Mouse (Mus musculus) kidney, adult 2 months (tissue): ENCODE data around the gene Zfp580. TPM values are rescaled to one million over a fixed set of nuclear protein-coding genes. Genes with fewer than 3 reads are reported as not detected.

Experiments used
- DNase-seq: peaks from one replicate; pipeline ENCODE4 v3.0.0; 2021
- H3K27ac ChIP-seq: fragments of 200-500 bp; 2 replicates; pipeline ENCODE4 v1.5.1; 2012; ENCODE audit warnings: low read depth, low read length, control low read depth, inconsistent platforms; ENCODE audit not compliant: insufficient read depth
- H3K27me3 ChIP-seq: fragments of 200-500 bp; replicated peaks from 2 replicates; pipeline ENCODE4 v1.6.1; 2012; ENCODE audit warnings: mild to moderate bottlenecking, moderate library complexity, low read length, inconsistent platforms; ENCODE audit not compliant: control insufficient read depth, insufficient read depth
- H3K36me3 ChIP-seq: fragments of 200-500 bp; 2 replicates; pipeline ENCODE4 v1.6.1; 2012; ENCODE audit warnings: mild to moderate bottlenecking, moderate library complexity, low read length, inconsistent platforms; ENCODE audit not compliant: control insufficient read depth, insufficient read depth
- H3K4me1 ChIP-seq: fragments of 200-500 bp; 2 replicates; pipeline ENCODE4 v1.6.1; 2011; ENCODE audit warnings: low read length; ENCODE audit not compliant: control insufficient read depth, insufficient read depth
- H3K4me3 ChIP-seq: fragments of 200-500 bp; 2 replicates; pipeline ENCODE4 v1.5.1; 2011; ENCODE audit warnings: mild to moderate bottlenecking, low read depth, low read length, control low read depth; ENCODE audit not compliant: insufficient read depth
- CTCF ChIP-seq: fragments of 200-500 bp; conservative IDR thresholded peaks from 2 replicates; pipeline ENCODE4 v1.5.1; 2011; ENCODE audit warnings: low read depth, mild to moderate bottlenecking, control low read depth, low read length, moderate library complexity, mixed read lengths; ENCODE audit not compliant: insufficient read depth, insufficient read length
- POLR2A ChIP-seq: fragments of 200-500 bp; IDR thresholded peaks from one replicate; pipeline ENCODE4 v1.6.1; 2011; ENCODE audit warnings: low read depth, low read length, control low read depth
- WGBS: fragments of 180-500 bp; shearing (Covaris S2); methylation state at CpG from one replicate; pipeline ENCODE4 v1.1.7; 2018; 5-methylcytosine and 5-hydroxymethylcytosine counted together
- polyA plus RNA-seq: library from polyadenylated mRNA; depleted of rRNA; stranded (reverse); fragments of >200 nt; gene quantifications from 2 replicates; pipeline ENCODE4 v1.2.3, GENCODE M21; 2012; rRNA removed

Zfp580 gene
- polyA plus RNA-seq, 1 experiment: 17.0 TPM

DNA sequence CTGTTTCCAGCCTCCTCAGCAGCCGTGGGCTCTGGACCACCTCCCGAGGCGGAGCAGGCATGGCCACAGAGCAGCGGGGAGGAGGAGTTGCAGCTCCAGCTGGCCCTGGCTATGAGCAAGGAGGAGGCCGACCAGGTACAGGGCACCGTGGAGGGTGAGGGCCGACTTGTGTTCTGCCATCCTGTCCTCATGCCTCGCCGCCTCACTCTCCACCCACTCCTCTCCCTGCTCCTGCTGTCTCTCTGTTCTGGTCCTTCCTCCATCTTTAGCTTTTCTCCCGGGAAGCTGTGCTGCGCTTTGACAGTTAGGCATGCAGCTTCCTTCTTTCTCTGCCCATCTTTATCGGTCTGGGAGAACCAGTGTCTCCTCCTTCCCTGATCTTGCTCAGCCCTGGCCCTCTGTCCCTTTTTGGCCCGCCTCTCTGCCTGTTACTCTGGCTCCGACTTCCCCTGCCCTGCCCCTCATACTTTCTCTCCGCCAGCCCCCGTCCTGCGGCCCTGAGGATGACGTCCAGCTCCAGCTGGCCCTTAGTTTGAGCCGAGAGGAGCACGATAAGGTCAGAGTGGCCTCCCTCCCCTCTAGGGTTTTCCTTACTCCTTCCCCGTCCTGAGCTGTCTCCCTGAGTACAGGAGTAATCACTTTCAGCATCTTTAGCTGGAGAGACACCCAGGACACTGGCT is 41.6 kb downstream of the Zfp580 start:
- 69% methylated on average over 21 of the region's 21 CpGs for WGBS
- no peak for DNase-seq

GRCm38 (mm10) chr7:5098769-5099168 is 47.4 kb downstream of the Zfp580 start:
- Histone ChIP-seq H3K27ac (no peak overlapping the region), H3K27me3 (no peaks in the 10 kb centered on the region), H3K36me3 (peaks cover 4% of the 10 kb centered on the region), H3K4me3 (no peak overlapping the region), H3K4me1 (no peaks in the 10 kb centered on the region)
- TF ChIP-seq POLR2A (no peak), CTCF (no peak)
- 89% methylated on average over 5 of the region's 5 CpGs for WGBS
- DNase-seq: no peak

More for the DNA sequence above, 41.6 kb downstream of the Zfp580 start:
- H3K27ac ChIP-seq: no peak overlapping the region
- H3K27me3 ChIP-seq: no peaks in the 10 kb centered on the region
- peaks cover 4% of the 10 kb centered on the region for H3K36me3 ChIP-seq
- TF ChIP-seq POLR2A (no peak), CTCF (no peak)
- no peak overlapping the region for H3K4me3 ChIP-seq
- H3K4me1 ChIP-seq: peaks cover 16% of the 10 kb centered on the region

DNA sequence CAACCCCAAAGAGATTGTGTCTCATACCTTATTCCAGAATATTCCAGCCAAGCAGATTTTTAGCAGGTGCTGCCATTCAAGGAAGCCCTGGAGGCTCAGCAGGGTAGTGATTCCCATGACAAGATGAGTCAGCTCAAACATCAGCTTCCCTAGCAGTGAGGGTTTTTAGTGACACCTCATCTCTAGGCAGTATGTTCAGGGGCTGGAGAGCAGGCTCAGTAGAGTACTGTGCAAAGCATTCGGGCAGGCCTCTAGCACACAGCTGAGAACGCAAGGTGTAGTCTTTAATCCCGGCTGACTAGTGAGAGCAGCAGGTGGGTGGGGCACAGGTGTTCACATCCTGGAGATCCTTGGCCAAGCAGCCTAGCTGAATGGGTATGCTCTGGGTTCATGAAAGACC is 48.5 kb downstream of the Zfp580 start:
- DNase-seq: no peak
- TF ChIP-seq CTCF (no peak), POLR2A (no peak)
- Histone ChIP-seq H3K4me3 (no peak overlapping the region), H3K27ac (no peak overlapping the region), H3K4me1 (no peaks in the 10 kb centered on the region), H3K36me3 (peaks cover 4% of the 10 kb centered on the region), H3K27me3 (no peaks in the 10 kb centered on the region)
- 87% methylated on average over 3 of the region's 3 CpGs for WGBS

DNA sequence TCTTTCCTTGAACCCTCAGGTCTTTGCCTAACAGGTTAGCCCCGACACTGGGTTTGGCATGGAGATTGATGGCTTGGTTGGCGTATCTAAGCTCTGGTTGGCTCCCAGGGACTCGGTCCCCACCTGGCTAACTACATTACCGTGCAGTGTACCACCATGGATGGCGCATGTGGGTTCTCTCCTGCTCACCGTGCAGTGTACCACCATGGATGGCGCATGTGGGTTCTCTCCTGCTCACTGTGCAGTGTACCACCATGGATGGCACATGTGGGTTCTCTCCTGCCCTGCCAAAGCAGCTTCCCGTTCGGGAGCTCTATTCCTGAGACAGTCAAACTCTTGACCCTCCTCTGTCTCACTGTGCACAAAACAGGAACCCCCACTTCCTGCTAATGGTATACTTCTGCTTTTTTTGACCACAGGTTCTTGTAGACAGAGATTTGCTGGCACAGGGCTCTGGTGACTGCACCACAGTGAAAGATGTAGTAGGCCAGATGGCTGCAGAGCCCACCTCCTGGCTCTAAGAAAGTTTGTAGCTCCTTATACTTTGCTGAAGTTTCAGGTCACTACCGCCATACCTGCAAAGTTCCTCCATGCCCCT is 49.8 kb downstream of the Zfp580 start:
- no peak overlapping the region for H3K4me3 ChIP-seq
- H3K36me3 ChIP-seq: peaks cover 2% of the 10 kb centered on the region; the same call in 1 of the 2 replicates
- TF ChIP-seq POLR2A: no peak
- no peak for TF ChIP-seq CTCF
- WGBS: 80% methylated on average over 10 of the region's 10 CpGs
- no peaks in the 10 kb centered on the region for H3K27me3 ChIP-seq
- DNase-seq: peak; percentile 27
- no peaks in the 10 kb centered on the region for H3K4me1 ChIP-seq
- H3K27ac ChIP-seq: no peak overlapping the region

GRCm38 (mm10) chr7:5102564-5102963 is 51.2 kb downstream of the Zfp580 start:
- H3K27me3 ChIP-seq: no peaks in the 10 kb centered on the region
- TF ChIP-seq POLR2A (no peak), CTCF (no peak)
- H3K4me3 ChIP-seq: no peak overlapping the region
- no peak overlapping the region for H3K27ac ChIP-seq
- 0 out of 2 replicates have a peak, but pooled peaks cover under 1% of the 10 kb centered on the region for H3K36me3 ChIP-seq
- peak; percentile 68 for DNase-seq
- H3K4me1 ChIP-seq: no peaks in the 10 kb centered on the region
- 61% methylated on average over 2 of the region's 2 CpGs for WGBS

Other genes with a start within 250 kb of the Zfp580 start
- 240 and 301 TPM in 2 replicates for gene Ube2s, start 238.9 kb upstream of the Zfp580 start, polyA plus RNA-seq
- gene Shisa7, start 206.8 kb upstream of the Zfp580 start, polyA plus RNA-seq: 14.1 and 17.3 TPM in 2 replicates
- 41.1 and 47.9 TPM in 2 replicates for gene Isoc2b, start 181.3 kb upstream of the Zfp580 start, polyA plus RNA-seq
- gene Isoc2a, start 174.4 kb upstream of the Zfp580 start, polyA plus RNA-seq: 174 and 182 TPM in 2 replicates
- 0.16 TPM in 1 of 2 replicates, not detected in the other for gene Gm36210, start 145.0 kb upstream of the Zfp580 start, polyA plus RNA-seq
- gene Zfp628, start 136.3 kb upstream of the Zfp580 start, polyA plus RNA-seq: 12.6 and 14.4 TPM in 2 replicates
- 5.5 and 5.7 TPM in 2 replicates for gene Nat14, start 129.5 kb upstream of the Zfp580 start, polyA plus RNA-seq
- gene Ssc5d, start 125.8 kb upstream of the Zfp580 start, polyA plus RNA-seq: 1.8 and 2.1 TPM in 2 replicates
- gene Sbk2, start 87.1 kb upstream of the Zfp580 start, polyA plus RNA-seq: 0.11 and 1.6 TPM in 2 replicates
- gene Sbk3, start 80.4 kb upstream of the Zfp580 start, polyA plus RNA-seq: 0.14 and 0.19 TPM in 2 replicates
- 49.9 and 55.2 TPM in 2 replicates for gene Zfp579, start 55.4 kb upstream of the Zfp580 start, polyA plus RNA-seq
- gene Zfp524, start 37.1 kb upstream of the Zfp580 start, polyA plus RNA-seq: 35.7 and 49.6 TPM in 2 replicates
- 25.4 and 27.5 TPM in 2 replicates for gene Fiz1, start 36.8 kb upstream of the Zfp580 start, polyA plus RNA-seq
- gene Gm44973, start 36.0 kb upstream of the Zfp580 start, polyA plus RNA-seq: 0.14 TPM in 1 of 2 replicates, not detected in the other
- gene Zfp865, start 31.2 kb upstream of the Zfp580 start, polyA plus RNA-seq: 21.3 and 25.1 TPM in 2 replicates
- gene Ccdc106, start 31.0 kb upstream of the Zfp580 start, polyA plus RNA-seq: 2.3 and 3.0 TPM in 2 replicates
- gene 4632433K11Rik, start 17.4 kb upstream of the Zfp580 start, polyA plus RNA-seq: not detected in 2 replicates
- gene Zfp784, start 13.1 kb upstream of the Zfp580 start, polyA plus RNA-seq: 6.4 and 6.8 TPM in 2 replicates
- gene U2af2, start 10.6 kb downstream of the Zfp580 start, polyA plus RNA-seq: 132 and 153 TPM in 2 replicates
- 243 and 262 TPM in 2 replicates for gene Epn1, start 28.7 kb downstream of the Zfp580 start, polyA plus RNA-seq
- gene Rfpl4, start 65.4 kb downstream of the Zfp580 start, polyA plus RNA-seq: not detected in 2 replicates
- gene Rasl2-9, start 74.4 kb downstream of the Zfp580 start, polyA plus RNA-seq: 2.8 and 3.5 TPM in 2 replicates
- not detected in 2 replicates for gene Vmn1r55, start 98.1 kb downstream of the Zfp580 start, polyA plus RNA-seq
- gene Vmn1r56, start 145.2 kb downstream of the Zfp580 start, polyA plus RNA-seq: not detected in 2 replicates
- not detected in 2 replicates for gene Vmn1r57, start 167.0 kb downstream of the Zfp580 start, polyA plus RNA-seq